Mouse (Mus musculus): ENCODE data around the gene Elovl3.

DNA sequence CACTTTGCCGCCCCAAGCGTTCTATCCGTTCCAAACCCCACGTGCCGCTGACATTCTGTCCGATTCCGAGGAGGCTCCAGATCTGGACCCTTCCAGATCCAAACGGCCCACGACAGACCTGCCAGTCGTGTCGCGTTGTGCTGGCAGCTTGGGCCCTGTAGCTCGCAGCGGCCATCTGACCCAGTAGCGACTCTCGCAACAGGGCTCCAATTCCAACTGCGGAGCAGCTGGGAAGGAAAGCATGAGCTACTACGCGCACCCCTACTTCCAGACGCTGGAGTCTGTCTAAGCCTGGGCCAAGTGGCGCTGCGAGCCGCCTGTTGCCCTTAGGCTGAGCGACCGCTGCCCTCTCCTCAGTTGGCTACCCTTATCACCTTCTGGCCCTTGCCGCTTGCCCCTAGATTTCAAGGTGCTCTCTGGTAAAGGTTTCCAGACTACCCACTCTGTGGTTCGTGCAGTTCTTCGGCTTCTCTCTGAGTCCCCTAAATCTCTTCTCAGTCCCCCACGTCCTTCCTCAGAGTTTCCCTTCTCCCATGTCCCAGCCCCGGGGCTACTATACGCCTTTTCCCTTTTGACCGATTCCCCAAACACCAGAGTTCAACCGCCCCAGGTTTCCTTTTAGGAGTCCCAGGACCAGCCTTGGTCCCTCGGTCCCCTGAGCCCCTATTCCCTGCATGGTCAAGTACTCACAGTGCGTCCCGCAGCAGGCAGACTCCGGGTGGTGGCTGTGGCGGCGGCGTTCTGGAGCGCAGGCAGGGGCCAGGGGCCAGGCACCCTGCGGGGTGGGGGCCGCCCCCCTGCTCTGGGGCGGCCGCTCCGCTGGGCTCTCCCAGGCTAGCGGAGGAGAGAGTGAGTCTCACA, 16.0 kb downstream of the Elovl3 start, which contains the start of gene Pitx3:
- TF ChIP-seq POLR2A (IDR thresholded peaks at IDR 0.05; ENCODE audit: insufficient read depth, low read length) (no peak), CTCF (IDR thresholded peaks at IDR 0.05; ENCODE audit: low read depth, low read length) (no peak), EP300 (IDR thresholded peaks at IDR 0.05; ENCODE audit: insufficient read depth, low read depth, low read length) (no peak)
